Mouse (Mus musculus): ENCODE results near the gene Cryba1.
"Not testable (repeated sequence)": the region's sequence is repeated elsewhere in the genome, so short reads cannot be mapped to it uniquely, and the experiment has no call there.

The Cryba1 gene

GRCm38 (mm10) chr11:77725183-77725582 lies at the start of gene Cryba1:
Gene Cryba1, minus strand, starts transcription at chr11:77725283.
- DNase-seq (ENCODE audit: low read depth) = no peak

GRCm38 (mm10) chr11:77771879-77772713 lies 47.0 kb upstream of the Cryba1 start:
- no peak for DNase-seq (ENCODE audit: low read depth)

- DNase-seq (ENCODE audit: low read depth) = no peak
Observed at GRCm38 (mm10) chr11:77770346-77770745, 45.3 kb upstream of the Cryba1 start.

DNA sequence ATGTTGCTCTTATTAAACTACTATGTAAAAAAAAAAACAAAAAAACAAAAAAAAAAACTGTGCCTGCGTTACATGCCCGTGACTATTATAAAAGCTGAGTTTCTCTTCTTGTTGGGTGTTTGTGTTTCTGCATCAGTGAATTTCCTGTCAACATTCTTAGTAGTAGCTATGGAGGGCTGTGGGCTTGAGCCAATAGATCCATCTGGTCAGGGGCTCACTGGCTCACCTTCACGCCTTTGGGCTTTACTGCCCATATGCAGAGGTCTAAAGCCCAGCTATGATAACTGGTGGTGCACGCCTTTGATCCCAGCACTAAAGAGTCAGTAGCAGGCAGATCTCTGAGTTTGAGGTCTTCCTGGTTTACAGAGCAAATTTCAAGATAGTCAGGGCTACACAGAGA lies 44.4 kb upstream of the Cryba1 start:
- no peak for DNase-seq (ENCODE audit: low read depth)

GRCm38 (mm10) chr11:77766351-77767001 lies 41.4 kb upstream of the Cryba1 start:
- DNase-seq (ENCODE audit: low read depth) = no peak

GRCm38 (mm10) chr11:77765459-77765777 lies 40.3 kb upstream of the Cryba1 start:
- DNase-seq (ENCODE audit: low read depth) = no peak

DNA sequence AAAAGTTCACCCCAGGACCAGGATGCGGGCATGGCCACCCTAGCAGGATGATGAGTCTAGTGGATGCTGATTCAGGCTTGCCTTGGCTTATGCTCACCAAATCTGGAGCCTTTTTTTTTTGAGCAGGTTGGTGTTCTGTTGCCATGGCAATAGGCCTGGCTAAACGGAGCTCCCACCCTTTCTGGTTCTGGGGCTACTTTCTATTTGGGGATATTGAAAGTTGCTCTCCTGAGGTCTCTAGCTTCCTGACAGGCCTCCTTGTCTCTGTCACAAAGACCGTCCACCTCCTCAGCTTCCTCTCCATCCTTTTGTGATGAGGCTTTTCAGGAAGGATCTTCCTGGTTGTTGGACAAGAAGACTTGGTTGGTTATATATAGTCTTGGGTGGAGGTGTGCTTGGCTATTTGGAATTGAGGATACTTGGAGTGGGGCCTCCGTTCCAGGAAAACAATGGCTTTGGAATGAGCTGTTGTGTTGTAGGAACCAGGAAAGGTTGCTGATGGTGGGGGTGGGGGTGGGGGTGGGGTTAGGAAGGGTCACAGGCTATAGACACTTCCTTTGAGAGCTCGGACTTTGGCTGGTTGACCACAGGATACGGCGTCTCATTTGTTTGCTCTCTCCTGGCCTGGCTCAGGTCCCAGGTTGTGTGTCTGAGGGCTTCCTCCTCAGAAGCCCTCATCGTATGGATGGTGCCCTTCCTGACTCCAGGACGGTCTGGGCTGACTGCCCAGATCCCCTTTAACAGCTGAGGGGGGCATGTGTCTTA lies 39.8 kb upstream of the Cryba1 start:
- DNase-seq (ENCODE audit: low read depth) = no peak

- no peak for DNase-seq (ENCODE audit: low read depth)
Observed at GRCm38 (mm10) chr11:77763673-77764340, 38.7 kb upstream of the Cryba1 start.

- no peak for DNase-seq (ENCODE audit: low read depth)
Observed at GRCm38 (mm10) chr11:77762783-77763672, 37.9 kb upstream of the Cryba1 start, which contains the start of gene Myo18a. Gene Myo18a, plus strand, starts transcription at chr11:77763246.

DNA sequence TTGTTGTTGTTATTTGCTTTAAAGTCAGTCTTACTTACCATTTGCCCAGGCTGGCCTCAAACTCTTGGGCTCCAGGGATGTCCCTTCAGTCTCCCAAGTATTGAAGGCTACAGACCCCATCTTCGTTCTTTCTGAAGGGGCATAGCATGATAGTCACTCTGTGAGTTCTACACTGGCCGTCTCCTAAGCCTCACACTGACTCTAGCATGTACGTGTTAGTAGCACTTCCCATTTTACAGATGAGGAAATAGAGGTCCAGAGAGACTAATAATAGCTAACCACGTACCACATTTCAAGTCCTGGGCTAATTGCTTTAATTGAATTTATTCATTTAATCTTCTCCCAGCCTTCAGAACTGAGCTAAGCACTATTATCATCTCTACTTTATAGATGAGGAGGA lies 34.9 kb upstream of the Cryba1 start:
- DNase-seq (ENCODE audit: low read depth) = no peak

DNA sequence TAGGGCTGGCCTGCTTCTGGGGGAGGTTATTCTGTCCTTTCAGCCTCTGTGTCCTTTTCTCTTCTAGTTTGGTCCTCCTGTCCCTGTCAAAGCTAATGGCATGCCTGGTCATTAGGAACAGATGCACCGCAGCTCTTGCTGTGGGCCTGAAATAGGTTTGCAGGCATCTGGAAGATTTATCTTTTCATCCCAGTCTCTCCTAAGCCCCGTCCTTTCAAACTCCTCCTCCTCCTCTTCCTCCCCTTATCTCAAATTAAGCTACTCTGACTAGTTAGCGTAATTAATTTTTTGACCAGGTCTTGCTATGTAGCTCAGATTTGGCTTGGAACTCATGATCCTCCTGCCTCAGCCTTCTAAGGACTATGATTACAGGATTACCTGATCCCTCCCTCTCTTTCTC lies 28.4 kb upstream of the Cryba1 start:
- DNase-seq (ENCODE audit: low read depth) = no peak

DNA sequence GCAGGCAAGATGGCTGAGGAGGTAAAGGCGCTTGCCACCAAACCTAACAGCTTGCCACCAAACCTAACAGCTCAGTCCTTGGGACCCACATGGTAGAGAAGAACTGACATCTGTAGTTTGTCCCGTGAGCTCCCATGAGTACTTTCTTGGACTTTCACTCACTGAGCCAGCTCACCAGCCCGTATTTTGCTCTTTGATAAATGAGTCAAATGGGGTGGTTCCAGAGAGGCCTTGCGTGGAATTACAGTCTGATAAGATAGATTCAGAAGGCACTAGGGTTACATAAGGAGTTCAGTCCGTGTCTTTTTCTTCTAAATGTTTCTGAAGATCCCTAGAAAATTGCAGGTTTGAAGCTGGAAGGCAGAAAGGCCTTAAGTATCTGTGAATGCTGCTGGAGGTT lies 27.4 kb upstream of the Cryba1 start:
- no peak for DNase-seq (ENCODE audit: low read depth)

GRCm38 (mm10) chr11:77748996-77749395 lies 23.9 kb upstream of the Cryba1 start:
- DNase-seq (ENCODE audit: low read depth) = no peak

DNA sequence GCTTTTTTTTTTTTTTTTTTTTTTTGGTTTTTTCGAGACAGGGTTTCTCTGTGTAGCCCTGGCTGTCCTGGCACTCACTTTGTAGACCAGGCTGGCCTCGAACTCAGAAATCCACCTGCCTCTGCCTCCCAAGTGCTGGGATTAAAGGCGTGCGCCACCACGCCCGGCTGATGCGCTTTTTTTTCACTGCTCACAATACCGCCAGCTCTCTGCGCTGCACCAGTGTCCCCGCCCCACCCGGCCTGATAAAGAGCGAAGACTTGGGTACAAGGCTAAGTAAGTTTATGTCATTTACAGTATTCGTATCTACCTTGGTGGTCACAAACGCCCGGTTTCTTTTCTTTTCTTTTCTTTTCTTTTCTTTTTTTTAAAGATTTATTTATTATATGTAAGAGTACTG lies 22.0 kb upstream of the Cryba1 start:
- not testable (repeated sequence) for DNase-seq (ENCODE audit: low read depth)

- no peak for DNase-seq (ENCODE audit: low read depth)
Observed at GRCm38 (mm10) chr11:77746652-77747051, 21.6 kb upstream of the Cryba1 start.

DNA sequence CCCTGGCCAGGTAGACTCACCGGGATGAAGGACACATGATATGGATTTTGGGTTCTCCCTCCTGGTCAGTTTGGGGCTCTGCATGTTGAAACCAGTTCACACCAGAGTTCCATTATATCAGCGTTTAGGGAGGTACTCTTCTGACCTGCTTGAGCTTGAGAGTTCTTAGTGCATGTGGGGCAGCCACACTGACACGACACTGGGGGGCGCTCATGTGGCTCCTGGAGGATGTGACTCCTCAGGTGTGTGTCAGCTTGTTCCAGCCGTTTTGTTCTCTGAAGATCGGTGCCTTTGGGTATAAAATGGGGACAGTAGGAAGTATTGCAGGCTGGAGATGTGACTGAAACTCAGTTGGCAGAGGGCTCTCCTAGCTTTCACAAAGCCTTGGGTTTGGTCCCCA lies 18.9 kb upstream of the Cryba1 start:
- DNase-seq (ENCODE audit: low read depth) = no peak

GRCm38 (mm10) chr11:77738555-77738954 lies 13.5 kb upstream of the Cryba1 start:
- DNase-seq (ENCODE audit: low read depth) = no peak

GRCm38 (mm10) chr11:77737289-77737688 lies 12.2 kb upstream of the Cryba1 start:
- peak; percentile 48 for DNase-seq (ENCODE audit: low read depth)

- DNase-seq (ENCODE audit: low read depth) = no peak
Observed at GRCm38 (mm10) chr11:77728587-77728986, 3.5 kb upstream of the Cryba1 start.

DNA sequence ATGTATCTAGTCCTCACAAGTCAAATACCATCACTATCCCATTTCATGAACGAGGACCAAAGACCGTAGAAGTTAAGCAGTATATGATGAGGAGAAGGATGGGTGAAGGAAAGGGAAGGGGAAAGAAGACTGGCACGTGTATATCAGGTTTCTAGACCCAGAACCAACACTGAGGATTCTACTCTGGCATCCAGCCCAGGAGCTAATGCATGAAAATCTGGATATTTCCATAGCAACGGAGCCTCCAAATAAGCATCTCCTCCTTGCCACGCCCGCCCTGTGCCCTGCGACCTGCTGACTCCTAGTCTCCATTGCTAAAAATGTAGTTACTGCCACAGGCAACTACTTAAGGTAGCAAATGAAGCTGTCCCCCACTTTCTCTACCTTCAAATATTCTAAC lies 317 bp downstream of the Cryba1 start:
- DNase-seq (ENCODE audit: low read depth) = no peak

- DNase-seq (ENCODE audit: low read depth) = no peak
Observed at GRCm38 (mm10) chr11:77721389-77721788, 3.7 kb downstream of the Cryba1 start.
